Mouse (Mus musculus): ENCODE results near the gene Adgrg6. TPM values are rescaled to one million over a fixed set of nuclear protein-coding genes. Genes with fewer than 3 reads are reported as not detected.

The Adgrg6 gene
- polyA plus RNA-seq, 1 experiment: 0.55 TPM

GRCm38 (mm10) chr10:14482483-14482882 lies 63.0 kb downstream of the Adgrg6 start:
- H3K4me1 ChIP-seq (ENCODE audit: control insufficient read depth, insufficient read depth, low read length): no peaks in the 10 kb centered on the region
- WGBS: 71% methylated on average over 5 of the region's 5 CpGs
- TF ChIP-seq POLR2A (IDR thresholded peaks at IDR 0.05; ENCODE audit: borderline replicate concordance, control insufficient read depth, low read depth, low read length): no peak
- TF ChIP-seq CTCF (IDR thresholded peaks at IDR 0.05; ENCODE audit: control insufficient read depth, insufficient read depth, low read length): no peak
- no peak overlapping the region for H3K27ac ChIP-seq (ENCODE audit: control insufficient read depth, insufficient read depth, low read depth, low read length, poor library complexity)
- H3K4me3 ChIP-seq (replicated peaks; ENCODE audit: control insufficient read depth, low read depth, low read length): no peak overlapping the region

GRCm38 (mm10) chr10:14480928-14481327 lies 64.5 kb downstream of the Adgrg6 start:
- Histone ChIP-seq H3K4me1 (ENCODE audit: control insufficient read depth, insufficient read depth, low read length) (no peaks in the 10 kb centered on the region), H3K27ac (ENCODE audit: control insufficient read depth, insufficient read depth, low read depth, low read length, poor library complexity) (no peak overlapping the region), H3K4me3 (replicated peaks; ENCODE audit: control insufficient read depth, low read depth, low read length) (no peak overlapping the region)
- WGBS: 81% methylated on average over 5 of the region's 5 CpGs
- TF ChIP-seq POLR2A (IDR thresholded peaks at IDR 0.05; ENCODE audit: borderline replicate concordance, control insufficient read depth, low read depth, low read length): no peak
- TF ChIP-seq CTCF (IDR thresholded peaks at IDR 0.05; ENCODE audit: control insufficient read depth, insufficient read depth, low read length): no peak

- Histone ChIP-seq H3K27ac (ENCODE audit: control insufficient read depth, insufficient read depth, low read depth, low read length, poor library complexity) (no peak overlapping the region), H3K4me1 (ENCODE audit: control insufficient read depth, insufficient read depth, low read length) (no peaks in the 10 kb centered on the region), H3K4me3 (replicated peaks; ENCODE audit: control insufficient read depth, low read depth, low read length) (no peak overlapping the region)
- no peak for TF ChIP-seq CTCF (IDR thresholded peaks at IDR 0.05; ENCODE audit: control insufficient read depth, insufficient read depth, low read length)
- no peak for TF ChIP-seq POLR2A (IDR thresholded peaks at IDR 0.05; ENCODE audit: borderline replicate concordance, control insufficient read depth, low read depth, low read length)
- WGBS: 67% methylated on average over 1 of the region's 1 CpGs
These were observed 69.1 kb downstream of the Adgrg6 start for GRCm38 (mm10) chr10:14476393-14476792.

GRCm38 (mm10) chr10:14475641-14476040 lies 69.8 kb downstream of the Adgrg6 start:
- 72% methylated on average over 2 of the region's 2 CpGs for WGBS
- no peak overlapping the region for H3K27ac ChIP-seq (ENCODE audit: control insufficient read depth, insufficient read depth, low read depth, low read length, poor library complexity)

GRCm38 (mm10) chr10:14474541-14475305 lies 70.7 kb downstream of the Adgrg6 start:
- Histone ChIP-seq H3K27ac (ENCODE audit: control insufficient read depth, insufficient read depth, low read depth, low read length, poor library complexity) (no peak overlapping the region), H3K4me1 (ENCODE audit: control insufficient read depth, insufficient read depth, low read length) (no peaks in the 10 kb centered on the region), H3K4me3 (replicated peaks; ENCODE audit: control insufficient read depth, low read depth, low read length) (no peak overlapping the region)
- 27% methylated on average over 8 of the region's 8 CpGs for WGBS
- TF ChIP-seq POLR2A (IDR thresholded peaks at IDR 0.05; ENCODE audit: borderline replicate concordance, control insufficient read depth, low read depth, low read length) (no peak), CTCF (IDR thresholded peaks at IDR 0.05; ENCODE audit: control insufficient read depth, insufficient read depth, low read length) (no peak)

More at GRCm38 (mm10) chr10:14475641-14476040, 69.8 kb downstream of the Adgrg6 start:
- Histone ChIP-seq H3K4me3 (replicated peaks; ENCODE audit: control insufficient read depth, low read depth, low read length) (no peak overlapping the region), H3K4me1 (ENCODE audit: control insufficient read depth, insufficient read depth, low read length) (no peaks in the 10 kb centered on the region)
- TF ChIP-seq CTCF (IDR thresholded peaks at IDR 0.05; ENCODE audit: control insufficient read depth, insufficient read depth, low read length): no peak

- Histone ChIP-seq H3K4me3 (replicated peaks; ENCODE audit: control insufficient read depth, low read depth, low read length) (no peak overlapping the region), H3K4me1 (ENCODE audit: control insufficient read depth, insufficient read depth, low read length) (no peaks in the 10 kb centered on the region), H3K27ac (ENCODE audit: control insufficient read depth, insufficient read depth, low read depth, low read length, poor library complexity) (no peak overlapping the region)
- 72% methylated on average over 5 of the region's 5 CpGs for WGBS
- TF ChIP-seq POLR2A (IDR thresholded peaks at IDR 0.05; ENCODE audit: borderline replicate concordance, control insufficient read depth, low read depth, low read length) (no peak), CTCF (IDR thresholded peaks at IDR 0.05; ENCODE audit: control insufficient read depth, insufficient read depth, low read length) (no peak)
These were observed 74.4 kb downstream of the Adgrg6 start for GRCm38 (mm10) chr10:14471039-14471550.

GRCm38 (mm10) chr10:14468623-14469022 lies 76.8 kb downstream of the Adgrg6 start:
- Histone ChIP-seq H3K4me3 (replicated peaks; ENCODE audit: control insufficient read depth, low read depth, low read length) (no peak overlapping the region), H3K4me1 (ENCODE audit: control insufficient read depth, insufficient read depth, low read length) (no peaks in the 10 kb centered on the region), H3K27ac (ENCODE audit: control insufficient read depth, insufficient read depth, low read depth, low read length, poor library complexity) (no peak overlapping the region)
- TF ChIP-seq POLR2A (IDR thresholded peaks at IDR 0.05; ENCODE audit: borderline replicate concordance, control insufficient read depth, low read depth, low read length): no peak
- no peak for TF ChIP-seq CTCF (IDR thresholded peaks at IDR 0.05; ENCODE audit: control insufficient read depth, insufficient read depth, low read length)
- 86% methylated on average over 10 of the region's 10 CpGs for WGBS

GRCm38 (mm10) chr10:14463796-14464511 lies 81.5 kb downstream of the Adgrg6 start:
- no peak overlapping the region for H3K27ac ChIP-seq (ENCODE audit: control insufficient read depth, insufficient read depth, low read depth, low read length, poor library complexity)
- 35% methylated on average over 4 of the region's 4 CpGs for WGBS
- TF ChIP-seq CTCF (IDR thresholded peaks at IDR 0.05; ENCODE audit: control insufficient read depth, insufficient read depth, low read length) (no peak), POLR2A (IDR thresholded peaks at IDR 0.05; ENCODE audit: borderline replicate concordance, control insufficient read depth, low read depth, low read length) (no peak)
- H3K4me1 ChIP-seq (ENCODE audit: control insufficient read depth, insufficient read depth, low read length): no peaks in the 10 kb centered on the region; the same call in 1 of the 2 replicates
- H3K4me3 ChIP-seq (replicated peaks; ENCODE audit: control insufficient read depth, low read depth, low read length): no peak overlapping the region
